Mouse (Mus musculus): ENCODE measurements around the gene Nav2.

Gene Nav2

DNA sequence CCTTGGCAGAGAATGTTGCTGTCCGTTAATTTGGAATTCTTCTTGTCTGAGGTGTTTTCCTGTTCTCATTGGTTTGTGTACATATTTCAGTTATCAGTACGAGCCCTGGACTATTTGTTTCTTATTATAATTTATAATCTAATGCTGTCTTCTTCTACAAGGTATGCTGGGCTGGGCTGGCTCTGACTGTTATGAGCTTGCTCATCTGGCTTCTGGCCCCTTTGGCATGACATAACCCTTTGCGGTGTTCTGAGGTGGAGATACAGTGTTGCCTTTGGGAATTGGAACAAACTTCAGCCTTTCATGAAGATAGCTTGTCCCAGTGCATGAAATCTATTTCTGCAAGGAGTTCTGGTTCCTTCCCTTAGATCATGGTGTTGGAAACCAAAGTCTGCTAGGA is 431.4 kb downstream of the Nav2 start:
- in situ Hi-C loops (cut with MboI; ENCODE audit: low pct_unique_long_range_greater_than_20kb in 1 of 2, low sequenced_read_pairs in 2 of 2, unreplicated experiment in 1 of 2), result no loop called here

GRCm38 (mm10) chr7:49341151-49341918 is 432.8 kb downstream of the Nav2 start:
- in situ Hi-C loops (cut with MboI; ENCODE audit: low pct_unique_long_range_greater_than_20kb in 1 of 2, low sequenced_read_pairs in 2 of 2, unreplicated experiment in 1 of 2), result no loop called here

- in situ Hi-C loops (cut with MboI; ENCODE audit: low pct_unique_long_range_greater_than_20kb in 1 of 2, low sequenced_read_pairs in 2 of 2, unreplicated experiment in 1 of 2), result no loop called here
These were observed 433.5 kb downstream of the Nav2 start for GRCm38 (mm10) chr7:49341919-49342529.

GRCm38 (mm10) chr7:49342556-49343080 is 434.1 kb downstream of the Nav2 start:
- in situ Hi-C loops (cut with MboI; ENCODE audit: low pct_unique_long_range_greater_than_20kb in 1 of 2, low sequenced_read_pairs in 2 of 2, unreplicated experiment in 1 of 2), result no loop called here

- in situ Hi-C loops (cut with MboI; ENCODE audit: low pct_unique_long_range_greater_than_20kb in 1 of 2, low sequenced_read_pairs in 2 of 2, unreplicated experiment in 1 of 2), result no loop called here
These were observed 434.6 kb downstream of the Nav2 start for GRCm38 (mm10) chr7:49343081-49343600.

DNA sequence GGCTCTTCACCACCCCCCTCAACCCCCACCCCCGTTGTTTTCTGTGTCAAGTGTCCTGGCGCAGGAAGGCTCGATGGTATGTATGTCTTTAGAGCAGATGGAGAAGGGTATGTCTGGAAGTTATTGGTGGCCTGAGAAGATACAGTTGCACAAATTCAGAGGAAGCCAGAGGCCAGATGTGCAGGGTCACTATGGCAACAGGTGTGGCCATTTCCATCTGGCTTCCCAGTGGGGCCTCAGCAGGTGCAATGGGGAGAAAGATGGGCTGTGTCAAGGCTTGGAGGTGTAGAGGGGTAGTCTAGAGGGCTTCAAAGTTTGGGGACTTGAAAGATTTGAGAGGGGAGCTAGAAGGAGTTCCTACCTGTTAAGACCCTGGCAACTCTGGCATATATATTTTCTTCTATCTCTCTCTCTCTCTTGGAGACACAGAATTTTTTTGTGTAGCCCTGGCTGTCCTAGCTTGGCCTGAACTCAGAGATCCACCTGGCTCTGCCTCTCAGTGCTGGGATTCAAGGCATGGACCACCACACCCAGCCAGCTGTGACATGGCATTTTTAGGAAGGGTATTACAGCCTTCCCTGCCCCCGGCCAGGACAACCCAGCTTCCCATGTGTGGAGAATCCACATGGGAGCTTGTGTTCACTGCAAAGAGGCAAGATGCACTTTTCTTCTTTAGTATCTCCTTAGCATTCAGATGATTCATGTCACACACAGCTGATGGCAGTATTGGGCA is 435.4 kb downstream of the Nav2 start:
- in situ Hi-C loops (cut with MboI; ENCODE audit: low pct_unique_long_range_greater_than_20kb in 1 of 2, low sequenced_read_pairs in 2 of 2, unreplicated experiment in 1 of 2), result no loop called here

GRCm38 (mm10) chr7:49347338-49348272 is 439.1 kb downstream of the Nav2 start:
- in situ Hi-C loops (cut with MboI; ENCODE audit: low pct_unique_long_range_greater_than_20kb in 1 of 2, low sequenced_read_pairs in 2 of 2, unreplicated experiment in 1 of 2), result no loop called here

GRCm38 (mm10) chr7:49348636-49349035 is 440.1 kb downstream of the Nav2 start:
- in situ Hi-C loops (cut with MboI; ENCODE audit: low pct_unique_long_range_greater_than_20kb in 1 of 2, low sequenced_read_pairs in 2 of 2, unreplicated experiment in 1 of 2), result no loop called here

GRCm38 (mm10) chr7:49350321-49351007 is 441.9 kb downstream of the Nav2 start:
- in situ Hi-C loops (cut with MboI; ENCODE audit: low pct_unique_long_range_greater_than_20kb in 1 of 2, low sequenced_read_pairs in 2 of 2, unreplicated experiment in 1 of 2), result no loop called here

- in situ Hi-C loops (cut with MboI; ENCODE audit: low pct_unique_long_range_greater_than_20kb in 1 of 2, low sequenced_read_pairs in 2 of 2, unreplicated experiment in 1 of 2), result no loop called here
These were observed 443.2 kb downstream of the Nav2 start for GRCm38 (mm10) chr7:49351596-49352258.

DNA sequence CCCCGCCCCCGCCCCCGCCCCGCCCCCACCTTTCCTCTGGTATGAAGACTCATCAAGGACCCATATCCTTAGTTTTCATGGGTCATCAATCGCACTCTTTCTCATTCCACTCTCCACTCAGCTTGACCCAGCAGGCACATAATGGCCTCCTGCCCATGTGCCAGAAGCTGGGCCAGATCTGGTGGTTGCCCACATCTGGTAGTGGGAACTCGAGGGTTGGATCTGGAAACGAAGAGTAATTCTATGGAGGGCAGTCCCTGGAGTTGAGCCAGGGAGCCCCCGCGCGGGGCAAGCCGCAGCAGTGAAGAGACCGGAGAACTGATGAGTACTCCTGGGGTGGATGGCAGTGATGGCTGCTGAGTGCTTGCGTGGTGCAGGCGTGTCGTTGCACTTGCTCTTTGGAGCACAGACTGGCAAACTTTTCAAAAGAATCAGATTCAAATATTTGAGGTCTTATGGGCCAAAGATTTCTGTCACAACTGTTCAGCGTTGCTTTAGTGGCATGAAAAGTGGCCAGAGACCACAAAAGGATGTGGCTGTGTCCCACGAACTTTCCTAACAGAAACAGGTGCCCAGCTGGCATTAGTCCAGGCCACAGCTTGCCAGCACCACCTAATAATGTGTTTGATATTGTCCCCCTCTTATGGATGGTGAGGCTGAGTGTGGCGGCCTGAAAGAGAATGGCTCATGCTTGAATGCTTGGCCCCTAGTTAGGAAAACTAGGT is 449.1 kb downstream of the Nav2 start:
- in situ Hi-C loops (cut with MboI; ENCODE audit: low pct_unique_long_range_greater_than_20kb in 1 of 2, low sequenced_read_pairs in 2 of 2, unreplicated experiment in 1 of 2), result no loop called here

DNA sequence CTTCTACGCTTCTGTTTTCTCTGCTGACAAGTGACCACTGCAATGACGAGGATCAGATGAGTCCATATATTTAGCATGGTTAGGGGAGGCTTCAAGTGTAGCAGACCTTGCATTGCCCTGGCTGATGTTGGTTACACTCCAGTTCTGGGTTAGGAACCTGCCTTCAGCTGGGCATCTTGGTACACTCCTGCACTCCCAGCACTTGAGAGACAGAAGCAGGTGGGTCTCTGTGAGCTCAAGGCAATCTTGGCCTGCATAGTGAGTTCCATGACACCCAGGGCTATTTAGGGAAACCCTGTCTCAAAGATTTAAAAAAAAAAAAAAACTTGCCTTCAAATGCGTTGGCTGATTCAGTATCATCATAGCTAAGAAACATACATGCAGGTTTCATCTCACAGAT is 450.6 kb downstream of the Nav2 start:
- in situ Hi-C loops (cut with MboI; ENCODE audit: low pct_unique_long_range_greater_than_20kb in 1 of 2, low sequenced_read_pairs in 2 of 2, unreplicated experiment in 1 of 2), result no loop called here

DNA sequence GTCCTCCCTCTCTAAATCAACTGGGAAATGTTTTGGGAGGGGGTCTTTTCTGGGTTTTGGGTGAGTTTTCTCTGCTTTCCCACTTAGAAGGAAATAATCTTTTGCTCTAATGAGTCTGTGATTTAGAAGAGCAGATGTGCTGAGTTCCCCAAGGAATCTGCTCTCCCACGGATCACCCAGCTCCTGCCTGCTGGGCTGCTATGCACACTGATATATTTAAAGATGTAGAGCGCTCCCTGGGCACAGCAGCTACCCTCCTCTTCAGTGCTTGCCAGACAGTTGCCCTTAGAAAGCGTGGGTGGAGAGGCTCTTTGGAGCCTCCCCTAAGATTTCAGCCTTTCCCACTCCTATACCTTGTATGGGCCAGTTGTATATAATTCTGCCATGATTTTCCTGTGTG is 452.1 kb downstream of the Nav2 start:
- in situ Hi-C loops (cut with MboI; ENCODE audit: low pct_unique_long_range_greater_than_20kb in 1 of 2, low sequenced_read_pairs in 2 of 2, unreplicated experiment in 1 of 2), result no loop called here

DNA sequence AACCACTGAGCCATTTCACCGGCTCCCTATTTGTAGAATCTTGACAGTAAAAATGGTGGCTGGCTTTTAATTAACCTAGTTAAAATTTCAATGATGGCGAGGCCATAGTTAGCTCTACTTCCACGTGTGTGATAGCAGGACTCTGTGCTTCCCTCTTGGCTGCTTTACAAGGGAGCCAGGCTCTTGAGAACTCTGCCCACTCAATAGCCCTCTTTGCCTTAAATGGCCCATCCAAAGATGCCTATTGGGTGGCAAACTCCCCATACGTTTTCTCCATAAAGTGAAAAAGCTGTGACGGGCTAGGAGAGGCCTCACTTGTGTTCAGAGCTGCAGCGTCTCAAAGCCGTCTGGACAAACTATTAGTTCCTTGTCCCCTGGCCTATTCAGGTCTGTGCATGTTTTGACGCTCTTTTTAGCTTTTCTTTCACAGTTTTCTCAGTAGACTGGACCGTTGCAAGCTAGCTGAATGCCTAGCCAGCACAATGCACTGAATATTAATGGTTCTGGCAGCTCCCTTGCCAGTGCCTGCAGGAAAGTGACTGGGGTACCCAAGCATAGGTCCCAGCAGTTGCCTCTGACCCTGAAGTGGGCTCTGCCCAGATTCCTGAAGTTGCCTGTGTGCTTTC is 453.1 kb downstream of the Nav2 start:
- in situ Hi-C loops (cut with MboI; ENCODE audit: low pct_unique_long_range_greater_than_20kb in 1 of 2, low sequenced_read_pairs in 2 of 2, unreplicated experiment in 1 of 2), result no loop called here

DNA sequence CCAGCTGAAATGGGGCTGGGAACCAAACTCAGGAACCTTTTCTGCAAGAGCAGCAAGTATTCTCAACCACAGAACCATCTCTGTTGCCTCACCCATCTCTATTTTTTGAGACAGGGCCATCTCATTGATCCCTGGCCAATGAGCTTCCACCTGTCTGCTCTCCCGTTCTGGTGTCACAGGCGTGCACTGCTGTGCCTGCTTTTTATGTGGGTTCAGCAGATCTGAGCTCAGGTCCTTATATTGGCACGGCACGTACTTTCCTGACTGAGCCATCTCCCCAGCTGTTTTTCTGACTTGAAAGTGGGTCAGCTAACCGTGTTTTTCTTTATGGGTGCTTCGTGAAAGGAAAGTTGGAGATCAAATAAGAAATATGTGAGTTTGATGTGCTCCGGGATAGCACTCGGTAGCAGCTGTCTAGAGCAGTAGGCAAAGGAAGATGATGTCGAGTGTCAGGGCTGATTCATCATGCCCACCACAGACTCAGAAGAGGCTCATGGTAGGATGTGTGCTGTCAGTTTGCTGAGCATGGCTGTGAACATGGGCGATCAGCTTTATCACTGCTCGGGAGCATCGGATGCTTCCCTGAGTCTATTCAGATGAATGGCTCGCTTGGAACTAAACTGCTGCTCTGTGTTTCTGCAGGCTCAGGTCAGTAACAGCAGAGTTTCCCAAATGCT is 456.1 kb downstream of the Nav2 start:
- in situ Hi-C loops (cut with MboI; ENCODE audit: low pct_unique_long_range_greater_than_20kb in 1 of 2, low sequenced_read_pairs in 2 of 2, unreplicated experiment in 1 of 2), result no loop called here

- in situ Hi-C loops (cut with MboI; ENCODE audit: low pct_unique_long_range_greater_than_20kb in 1 of 2, low sequenced_read_pairs in 2 of 2, unreplicated experiment in 1 of 2), result no loop called here
These were observed 460.1 kb downstream of the Nav2 start for GRCm38 (mm10) chr7:49368590-49368989.

Measured in mouse embryonic stem cell (cell line).